13 mouse cellular contexts compared by ENCODE assay signal in genomic region chr5:66535566-66536236, GRCm38 (mm10).
DNase-seq lines count a peak whose midpoint lies in the region; ATAC-seq and TF ChIP-seq lines count a peak whose summit lies in the region.
"Had no signal": no experiment of that assay in that cellular context is flagged by ENCODE, and none has a peak within 500 bp of the region (broad histone marks: within the 10 kb centered on the region; RNA-seq: fewer than 3 reads in every experiment).

No protein-coding gene starts in this region.

- no peaks in the 10 kb centered on the region for H3K9me3 ChIP-seq in forebrain, embryonic 14.5 days (replicated peaks; ENCODE audit: control insufficient read depth, low read length)
- no peaks in the 10 kb centered on the region for H3K9me3 ChIP-seq in limb, embryonic 10.5 days (replicated peaks)
- H3K9me3 ChIP-seq in midbrain, postnatal 0 days (ENCODE audit: low read length): no peaks in the 10 kb centered on the region

- WGBS in forebrain, embryonic 14.5 days: 58% methylated on average over 9 of the region's 9 CpGs
- WGBS in limb, embryonic 10.5 days: 45% methylated on average over 9 of the region's 9 CpGs
- 52% methylated on average over 9 of the region's 9 CpGs for WGBS in midbrain, postnatal 0 days

- peak overlapping the region; percentile 29; the same call in 1 of the 2 replicates for H3K9ac ChIP-seq in forebrain, embryonic 14.5 days (ENCODE audit: low read length)
- no peak overlapping the region for H3K9ac ChIP-seq in midbrain, postnatal 0 days (replicated peaks; ENCODE audit: low read length, poor library complexity, severe bottlenecking)

- no peak overlapping the region for H3K4me3 ChIP-seq in layer of hippocampus, adult 2 months
- H3K4me3 ChIP-seq in forebrain, embryonic 14.5 days (ENCODE audit: low read depth, low read length): no peak overlapping the region
- no peak overlapping the region for H3K4me3 ChIP-seq in limb, embryonic 10.5 days
- H3K4me3 ChIP-seq in midbrain, postnatal 0 days (ENCODE audit: low read depth, low read length): no peak overlapping the region

- 0 out of 2 replicates have a peak, but pooled peaks have one; percentile 5 for ATAC-seq in forebrain, embryonic 14.5 days
- no peak for ATAC-seq in midbrain, postnatal 0 days (ENCODE audit: low FRiP score)
- ATAC-seq: activated CD4-positive, CD25-positive, alpha-beta regulatory T cell, adult 4 months had no signal

- H3K4me2 ChIP-seq in forebrain, embryonic 14.5 days (ENCODE audit: low read length): no peak overlapping the region
- H3K4me2 ChIP-seq in midbrain, postnatal 0 days (ENCODE audit: low read depth, low read length, poor library complexity, severe bottlenecking): no peak overlapping the region

- DNase-seq in layer of hippocampus, adult 2 months (ENCODE audit: low spot score in 2 of 2): no peak
- no peak for DNase-seq in layer of hippocampus, postnatal 10 days (ENCODE audit: low spot score in 2 of 2)
- DNase-seq in forebrain, embryonic 14.5 days (ENCODE audit: low spot score): no peak
- DNase-seq in limb, embryonic 10.5 days (ENCODE audit: low spot score): no peak
- DNase-seq in midbrain, postnatal 0 days (ENCODE audit: low spot score): no peak
- DNase-seq in right cerebral cortex, postnatal 14 days: no peak
- no peak for DNase-seq in layer of hippocampus, adult 8-10 months (ENCODE audit: low spot score in 2 of 2)
- DNase-seq: gastrocnemius, postnatal 36 days; heart, postnatal 4 days; kidney, postnatal 25 days; lung, postnatal 10 days; right cerebral cortex, postnatal 4 days had no signal

- no peaks in the 10 kb centered on the region for H3K27me3 ChIP-seq in forebrain, embryonic 14.5 days (replicated peaks; ENCODE audit: control insufficient read depth, insufficient read depth, low read length)
- no peaks in the 10 kb centered on the region for H3K27me3 ChIP-seq in limb, embryonic 10.5 days (ENCODE audit: low read depth, poor library complexity, severe bottlenecking)
- H3K27me3 ChIP-seq in midbrain, postnatal 0 days (ENCODE audit: insufficient read depth, low read length): no peaks in the 10 kb centered on the region

- TF ChIP-seq CTCF in layer of hippocampus, adult 2 months (conservative IDR thresholded peaks at IDR 0.05): no peak
- no peak for TF ChIP-seq CTCF in midbrain, postnatal 0 days (IDR thresholded peaks at IDR 0.05)

- no peaks in the 10 kb centered on the region for H3K36me3 ChIP-seq in forebrain, embryonic 14.5 days (ENCODE audit: control insufficient read depth, insufficient read depth, low read length)
- 0 out of 2 replicates have a peak, but pooled peaks cover 2% of the 10 kb centered on the region for H3K36me3 ChIP-seq in limb, embryonic 10.5 days
- H3K36me3 ChIP-seq in midbrain, postnatal 0 days (ENCODE audit: insufficient read depth, low read length): no peaks in the 10 kb centered on the region

- peak overlapping the region; percentile 52; the same call in 1 of the 2 replicates for H3K27ac ChIP-seq in layer of hippocampus, adult 2 months
- H3K27ac ChIP-seq in forebrain, embryonic 14.5 days (ENCODE audit: low read depth, low read length): no peak overlapping the region
- peak overlapping the region; percentile 74 for H3K27ac ChIP-seq in limb, embryonic 10.5 days
- H3K27ac ChIP-seq in midbrain, postnatal 0 days (ENCODE audit: low read depth, low read length): peak overlapping the region; percentile 26; the same call in 1 of the 2 replicates

- H3K4me1 ChIP-seq in forebrain, embryonic 14.5 days (ENCODE audit: control insufficient read depth, insufficient read depth, low read length): peaks cover 23% of the 10 kb centered on the region; the same call in 1 of the 2 replicates
- H3K4me1 ChIP-seq in limb, embryonic 10.5 days: peaks cover 63% of the 10 kb centered on the region
- H3K4me1 ChIP-seq in midbrain, postnatal 0 days (ENCODE audit: insufficient read depth, low read length): 0 out of 2 replicates have a peak, but pooled peaks cover 9% of the 10 kb centered on the region
